Mouse (Mus musculus) olfactory bulb, adult 2 months (tissue): ENCODE measurements at regions not wholly inside any gene's neighbourhood (a gene's known extent, or its start where the extent isn't known, plus 50 kb on each side); places are given as distances from the start of the nearest gene placed in this dataset.
"Not testable (repeated sequence)": the region's sequence is repeated elsewhere in the genome, so short reads cannot be mapped to it uniquely, and the experiment has no call there.

Experiments used
- CTCF ChIP-seq: fragments of 200-500 bp; IDR thresholded peaks from 2 replicates; pipeline ENCODE4 v1.5.1; 2012; ENCODE audit warnings: low read depth, mild to moderate bottlenecking, low read length, moderate library complexity; ENCODE audit not compliant: insufficient read depth
- POLR2A ChIP-seq: fragments of 200-500 bp; IDR thresholded peaks from 2 replicates; pipeline ENCODE4 v1.6.1; 2012; ENCODE audit warnings: mild to moderate bottlenecking, low read depth, low read length, moderate library complexity; ENCODE audit not compliant: insufficient read depth

GRCm38 (mm10) chr4:23101452-23101851 lies 613.3 kb upstream of the Pou3f2 start:
- not testable (repeated sequence) for TF ChIP-seq CTCF, POLR2A
